Mouse (Mus musculus) 416B (cell line): ENCODE results near the gene Rasl11a.
"Not testable (repeated sequence)": the region's sequence is repeated elsewhere in the genome, so short reads cannot be mapped to it uniquely, and the experiment has no call there.

Experiments used
- DNase-seq: peaks from one replicate; pipeline ENCODE4 v3.0.0; 2011; ENCODE audit warnings: low read depth

Gene Rasl11a

GRCm38 (mm10) chr5:146893478-146894182 lies 48.8 kb downstream of the Rasl11a start:
- no peak for DNase-seq

- DNase-seq, result not testable (repeated sequence)
Measured at GRCm38 (mm10) chr5:146895667-146896066, 50.8 kb downstream of the Rasl11a start.

GRCm38 (mm10) chr5:146896973-146897372 lies 52.1 kb downstream of the Rasl11a start:
- no peak for DNase-seq
